Mouse (Mus musculus) hindbrain, postnatal 0 days (tissue): ENCODE data around the gene Ttll7. TPM values are rescaled to one million over a fixed set of nuclear protein-coding genes. Genes with fewer than 3 reads are reported as not detected.
A peak's percentile ranks its signal among the peaks of the same experiment; 100 is the strongest.

ENCODE experiments used
- ATAC-seq: fragments of 200-750 bp; cut with Nextera tagmentation; 2 replicates; pipeline ENCODE4 v1.8.0; 2017; ENCODE audit warnings: mild to moderate bottlenecking, moderate TSS enrichment, moderate library complexity
- DNase-seq: peaks from one replicate; pipeline ENCODE4 v3.0.0-alpha.2; 2015; ENCODE audit warnings: low spot score
- H3K27ac ChIP-seq: fragments of 300-500 bp; sonication (generic); 2 replicates; pipeline ENCODE4 v1.5.1; 2014; ENCODE audit warnings: mild to moderate bottlenecking
- H3K27me3 ChIP-seq: fragments of 300-500 bp; sonication (generic); 2 replicates; pipeline ENCODE4 v1.6.1; 2014; ENCODE audit warnings: low read length, mixed read lengths; ENCODE audit not compliant: insufficient read depth
- H3K36me3 ChIP-seq: fragments of 300-500 bp; sonication (generic); 2 replicates; pipeline ENCODE4 v1.6.1; 2014; ENCODE audit warnings: low read length, mixed read lengths; ENCODE audit not compliant: insufficient read depth
- H3K4me1 ChIP-seq: fragments of 300-500 bp; sonication (generic); 2 replicates; pipeline ENCODE4 v1.6.1; 2014; ENCODE audit warnings: antibody characterized with exemption, low read length, mixed read lengths; ENCODE audit not compliant: insufficient read depth
- H3K4me2 ChIP-seq: fragments of 300-500 bp; sonication (generic); 2 replicates; pipeline ENCODE4 v1.6.1; 2014; ENCODE audit warnings: low read depth, mild to moderate bottlenecking, low read length, moderate library complexity, mixed read lengths
- H3K4me3 ChIP-seq: fragments of 300-500 bp; sonication (generic); 2 replicates; pipeline ENCODE4 v1.5.1; 2014; ENCODE audit warnings: low read length
- H3K9ac ChIP-seq: fragments of 300-500 bp; sonication (generic); replicated peaks from 2 replicates; pipeline ENCODE4 v1.6.1; 2014; ENCODE audit warnings: mild to moderate bottlenecking, low read length, moderate library complexity, mixed read lengths
- H3K9me3 ChIP-seq: fragments of 300-500 bp; sonication (generic); 2 replicates; pipeline ENCODE4 v1.6.1; 2016; ENCODE audit warnings: low read length, mixed read lengths
- CTCF ChIP-seq: IDR thresholded peaks from 2 replicates; pipeline ENCODE4 v1.5.1; 2016; ENCODE audit warnings: antibody characterized with exemption, control low read depth, low read depth
- WGBS: fragments of 180-500 bp; shearing (Covaris S2); extraction: QIAGEN DNeasy Blood & Tissue Kit; methylation state at CpG from one replicate; pipeline ENCODE4 v1.1.7; 2014; 5-methylcytosine and 5-hydroxymethylcytosine counted together
- polyA plus RNA-seq: library from polyadenylated mRNA; unstranded; fragments of >200 nt; fragmentation: Nextera tagmentation; extraction: Ambion mirVana; gene quantifications from 2 replicates; pipeline ENCODE4 v1.2.1, GENCODE M21; 2015
- total RNA-seq: library from RNA; depleted of rRNA; stranded (reverse); fragments of >200 nt; gene quantifications from 2 replicates; pipeline ENCODE4 v1.2.3, GENCODE M21; 2014; rRNA removed

Ttll7 gene
- total and polyA plus RNA-seq, 2 experiments from 2014 or later, result 7.9 to 20.4 TPM

DNA sequence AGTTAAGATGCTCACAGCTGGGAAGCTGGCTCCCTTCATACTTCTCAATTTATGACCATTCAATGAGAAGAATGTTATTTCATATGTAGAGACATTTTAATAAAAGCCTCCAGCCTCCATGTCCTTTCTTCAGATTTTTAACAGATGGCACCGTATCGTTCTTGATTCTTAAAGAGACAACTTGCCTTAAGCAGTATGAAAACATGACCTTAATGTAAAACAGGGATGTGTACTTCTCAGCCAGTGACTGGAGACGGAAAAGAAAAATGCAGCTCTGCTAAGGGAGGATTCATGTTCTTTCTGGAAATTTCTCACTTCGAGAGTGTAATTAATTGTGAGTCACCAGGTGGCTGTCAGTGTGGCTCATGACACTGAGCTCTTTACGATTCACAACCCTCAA lies 167.3 kb downstream of the Ttll7 start:
- ATAC-seq, result no peak

DNA sequence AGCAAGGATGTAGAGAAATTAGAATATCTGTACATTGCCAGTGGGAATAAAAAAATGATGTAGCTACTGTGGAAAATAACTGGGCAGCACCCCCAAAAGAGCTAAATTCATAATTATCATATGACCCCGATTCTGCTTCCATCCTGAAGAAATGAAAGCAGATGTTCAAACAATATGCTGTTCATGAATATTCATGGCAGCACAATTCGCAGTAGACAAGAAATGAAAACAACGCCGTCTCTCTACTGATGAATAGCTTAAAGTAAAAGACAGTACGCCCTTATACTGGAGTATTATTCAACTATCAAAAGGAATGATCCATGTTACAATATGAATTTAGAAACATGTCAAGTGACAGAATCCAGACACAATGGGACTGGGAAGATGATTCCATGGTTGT lies 174.1 kb downstream of the Ttll7 start:
- Histone ChIP-seq H3K4me3 (no peak overlapping the region), H3K4me1 (no peaks in the 10 kb centered on the region), H3K27ac (no peak overlapping the region), H3K36me3 (no peaks in the 10 kb centered on the region), H3K4me2 (no peak overlapping the region), H3K9me3 (no peaks in the 10 kb centered on the region), H3K9ac (no peak overlapping the region), H3K27me3 (no peaks in the 10 kb centered on the region)
- WGBS, result 50% methylated on average over 5 of the region's 5 CpGs
- TF ChIP-seq CTCF, result no peak
- DNase-seq (no peak), ATAC-seq (no peak)

More for the DNA sequence above, 167.3 kb downstream of the Ttll7 start:
- Histone ChIP-seq H3K4me2 (no peak overlapping the region), H3K27me3 (no peaks in the 10 kb centered on the region), H3K27ac (no peak overlapping the region), H3K9me3 (no peaks in the 10 kb centered on the region), H3K9ac (no peak overlapping the region), H3K36me3 (no peaks in the 10 kb centered on the region), H3K4me3 (no peak overlapping the region), H3K4me1 (no peaks in the 10 kb centered on the region)
- no peak for DNase-seq
- 60% methylated on average over 5 of the region's 5 CpGs for WGBS
- no peak for TF ChIP-seq CTCF

DNA sequence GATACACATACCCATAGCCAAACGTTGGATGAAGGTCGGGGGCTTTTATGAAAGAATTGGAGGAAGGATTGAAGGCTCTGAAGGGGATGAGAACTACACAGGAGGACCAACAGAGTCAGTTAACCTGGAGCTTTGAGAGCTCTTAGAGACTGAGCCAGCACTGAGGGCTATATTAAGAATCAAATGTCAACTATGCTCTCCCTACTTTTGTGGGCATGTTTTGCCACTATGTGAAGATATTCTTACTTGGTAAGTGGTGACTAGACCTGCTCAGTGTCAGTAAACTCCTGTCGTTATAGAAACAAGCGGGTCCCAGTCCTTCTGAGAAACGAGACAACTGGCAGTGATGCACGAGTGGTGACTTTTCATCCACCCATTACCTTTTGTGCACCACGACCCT lies 176.2 kb downstream of the Ttll7 start:
- 93% methylated on average over 7 of the region's 7 CpGs for WGBS
- Histone ChIP-seq H3K4me1 (no peaks in the 10 kb centered on the region), H3K4me3 (no peak overlapping the region), H3K36me3 (no peaks in the 10 kb centered on the region), H3K27me3 (no peaks in the 10 kb centered on the region), H3K9ac (no peak overlapping the region), H3K9me3 (no peaks in the 10 kb centered on the region), H3K4me2 (no peak overlapping the region), H3K27ac (no peak overlapping the region)
- DNase-seq, result no peak
- no peak for TF ChIP-seq CTCF
- ATAC-seq, result no peak

DNA sequence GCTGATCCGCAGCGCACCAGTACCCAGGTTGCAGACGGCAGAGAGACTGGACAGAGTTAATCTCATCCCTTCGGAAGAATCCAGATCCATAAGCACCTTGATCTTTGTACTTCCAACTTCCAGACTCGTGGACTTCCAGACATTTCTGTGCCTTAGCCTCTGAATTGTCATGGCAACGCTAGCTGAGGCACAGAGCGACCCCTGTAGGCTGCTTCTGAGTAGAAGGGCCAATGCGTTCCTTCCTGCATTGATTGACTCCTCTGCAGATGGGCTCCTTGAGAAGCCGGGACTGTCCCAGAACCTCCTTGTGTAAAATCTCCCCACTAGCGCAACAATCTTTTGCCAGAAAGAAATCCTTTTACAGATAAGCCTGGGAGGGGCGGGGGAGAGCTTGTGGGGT lies 177.6 kb downstream of the Ttll7 start:
- ATAC-seq (no peak), DNase-seq (no peak)
- Histone ChIP-seq H3K9me3 (no peaks in the 10 kb centered on the region), H3K27me3 (no peaks in the 10 kb centered on the region), H3K36me3 (no peaks in the 10 kb centered on the region), H3K4me3 (no peak overlapping the region), H3K27ac (no peak overlapping the region), H3K4me1 (no peaks in the 10 kb centered on the region), H3K9ac (no peak overlapping the region), H3K4me2 (no peak overlapping the region)
- 0 out of 2 replicates have a peak, but pooled peaks have one; percentile 9 for TF ChIP-seq CTCF
- WGBS, result 75% methylated on average over 11 of the region's 11 CpGs

DNA sequence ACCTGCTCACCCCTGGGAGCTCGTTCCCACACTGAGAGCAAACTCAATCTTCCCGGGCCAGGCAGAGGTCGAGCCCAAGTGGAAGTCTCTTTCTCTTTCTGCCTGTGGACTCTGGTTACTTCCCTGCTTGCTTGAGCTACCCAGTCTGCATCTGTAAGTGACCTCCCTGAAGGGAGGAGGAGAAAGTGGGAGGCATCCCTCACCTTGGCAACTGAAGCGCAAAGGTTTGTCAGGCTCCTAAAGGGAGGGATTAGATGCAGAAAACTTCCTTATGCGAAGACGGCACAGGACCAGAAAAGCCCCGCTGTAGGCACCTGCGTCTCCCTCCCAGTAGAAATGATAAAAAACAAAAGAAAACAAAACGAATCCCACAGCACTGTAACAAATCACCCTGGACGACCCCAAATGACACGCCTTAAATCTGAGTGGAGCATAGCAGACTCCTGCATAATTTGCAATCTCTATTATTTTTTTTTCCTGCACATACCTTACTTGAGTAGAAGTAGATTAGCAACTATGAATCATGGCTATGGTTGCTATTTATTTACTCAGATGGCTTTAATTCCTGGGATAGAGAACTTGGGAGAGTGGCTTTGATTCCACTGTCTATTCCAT lies 178.2 kb downstream of the Ttll7 start:
- TF ChIP-seq CTCF, result no peak
- Histone ChIP-seq H3K36me3 (no peaks in the 10 kb centered on the region), H3K27me3 (no peaks in the 10 kb centered on the region), H3K4me3 (no peak overlapping the region), H3K27ac (no peak overlapping the region), H3K4me2 (no peak overlapping the region), H3K9ac (no peak overlapping the region), H3K4me1 (no peaks in the 10 kb centered on the region), H3K9me3 (no peaks in the 10 kb centered on the region)
- DNase-seq (no peak), ATAC-seq (no peak)
- WGBS, result 54% methylated on average over 11 of the region's 11 CpGs

Other genes starting within 250 kb of the Ttll7 start
- not detected in 2 replicates for gene Dnase2b, start 236.8 kb upstream of the Ttll7 start, total RNA-seq
- not detected in 2 replicates for gene Dnase2b, start 236.8 kb upstream of the Ttll7 start, polyA plus RNA-seq
- gene 4930503B20Rik, start 201.1 kb upstream of the Ttll7 start, total RNA-seq, result not detected in 2 replicates
- gene 4930503B20Rik, start 201.1 kb upstream of the Ttll7 start, polyA plus RNA-seq, result not detected in 2 replicates
- gene Samd13, start 166.8 kb upstream of the Ttll7 start, total RNA-seq, result 0.36 and 0.89 TPM in 2 replicates
- 0.45 and 0.46 TPM in 2 replicates for gene Samd13, start 166.8 kb upstream of the Ttll7 start, polyA plus RNA-seq
- gene Prkacb, start 39.4 kb upstream of the Ttll7 start, total RNA-seq, result 235 and 238 TPM in 2 replicates
- gene Prkacb, start 39.4 kb upstream of the Ttll7 start, polyA plus RNA-seq, result 167 and 180 TPM in 2 replicates